Mouse (Mus musculus) thymus, postnatal 14 days (tissue): ENCODE results near the gene Mmp25.

Source experiments
- DNase-seq: peaks from one replicate; pipeline ENCODE4 v3.0.0; 2021

The Mmp25 gene

DNA sequence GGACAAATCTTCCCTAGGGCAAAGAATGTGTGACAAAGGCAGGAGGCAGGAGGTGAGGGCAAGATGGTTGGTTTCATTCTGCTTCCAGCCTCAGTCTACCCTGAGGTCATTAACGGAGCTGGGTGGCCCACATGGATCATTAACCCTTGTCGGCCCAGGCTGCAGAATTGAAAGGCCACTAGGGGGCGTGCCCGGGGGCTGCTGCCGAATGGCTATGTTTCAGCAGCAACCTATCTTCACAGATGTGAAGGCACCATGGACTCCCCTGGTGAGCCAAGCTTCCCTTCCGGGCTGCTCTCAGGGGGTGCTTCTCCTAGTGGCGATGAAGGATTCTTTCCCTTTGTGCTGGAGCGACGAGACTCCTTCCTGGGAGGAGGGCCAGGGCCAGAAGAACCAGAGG is 16.4 kb upstream of the Mmp25 start:
- peak; percentile 53 for DNase-seq

DNA sequence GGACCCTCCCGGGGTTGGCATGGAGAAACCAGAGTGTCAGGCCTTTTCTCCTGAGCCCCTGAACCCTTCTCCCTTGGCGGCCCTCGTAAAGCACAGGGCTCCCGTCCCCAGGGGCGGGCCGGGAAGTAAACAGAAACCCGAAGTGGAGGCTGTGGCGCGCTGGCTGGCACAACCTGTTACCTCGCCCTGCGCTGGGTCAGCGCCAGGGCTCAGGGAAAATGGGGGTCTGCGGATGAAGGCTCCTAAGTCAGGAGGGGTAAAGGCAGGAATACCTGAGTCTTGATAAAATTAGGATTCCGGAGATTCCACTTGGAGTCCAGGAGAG is 15.8 kb upstream of the Mmp25 start:
- no peak for DNase-seq

DNA sequence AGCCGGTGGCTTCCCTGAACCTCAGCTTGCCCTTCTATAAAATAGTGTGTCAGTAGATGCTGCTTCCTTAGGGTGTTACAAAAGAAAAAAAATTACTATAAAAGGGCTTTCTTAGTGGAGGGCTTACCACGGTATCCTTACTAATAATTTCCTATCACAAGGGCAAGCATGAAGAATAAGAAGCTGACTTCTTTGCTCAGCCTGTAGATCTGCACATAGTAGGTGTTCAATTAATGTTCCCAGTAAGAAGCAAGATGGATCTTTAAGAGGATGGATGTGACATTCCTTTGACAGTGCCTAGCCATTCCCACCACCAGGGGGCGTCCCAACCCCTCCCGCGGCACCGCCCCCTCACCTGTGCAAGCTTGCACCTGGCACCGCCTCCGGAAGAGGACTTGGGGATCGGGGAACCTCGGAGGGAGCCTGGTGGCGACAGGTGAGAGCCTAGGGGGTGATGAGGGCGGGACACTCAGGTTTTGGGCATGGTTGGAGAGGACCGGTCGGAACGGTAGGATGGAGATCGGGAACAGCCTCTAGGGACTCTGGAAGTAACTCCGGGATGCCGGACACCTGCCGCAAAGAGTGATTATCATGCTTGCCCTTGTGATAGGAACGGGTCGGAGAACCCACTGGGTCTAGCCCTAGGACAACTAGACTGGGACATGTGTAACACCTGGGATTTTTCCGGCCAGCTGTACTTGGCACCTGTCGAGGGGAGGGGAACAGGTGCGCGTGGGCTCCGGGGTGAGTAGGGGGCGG is 15.2 kb upstream of the Mmp25 start, which contains the start of gene Bicdl2:
Gene Bicdl2, plus strand, starts transcription at position 390 of the 759 bp plus-strand sequence.
- peak; percentile 54 for DNase-seq

DNA sequence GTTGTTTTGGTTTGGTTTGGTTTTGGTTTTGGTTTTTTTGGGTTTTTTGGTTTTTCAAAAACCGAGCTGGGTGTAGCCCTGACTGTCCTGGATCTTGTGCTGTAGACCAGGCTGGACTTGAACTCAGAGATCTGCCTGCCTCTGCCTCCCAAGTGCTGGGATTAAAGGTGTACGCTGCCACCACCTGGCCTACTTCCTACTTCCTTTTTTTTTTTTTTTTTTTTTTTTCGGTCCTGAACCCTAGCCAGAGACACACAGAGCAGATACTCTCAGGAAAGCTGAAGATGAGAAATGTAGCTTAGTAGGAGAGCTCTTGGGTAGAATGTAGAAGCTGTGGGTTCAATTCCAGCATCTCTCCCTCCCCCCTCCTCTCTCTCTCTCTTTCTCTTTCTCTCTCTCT is 13.4 kb upstream of the Mmp25 start:
- no peak for DNase-seq

DNA sequence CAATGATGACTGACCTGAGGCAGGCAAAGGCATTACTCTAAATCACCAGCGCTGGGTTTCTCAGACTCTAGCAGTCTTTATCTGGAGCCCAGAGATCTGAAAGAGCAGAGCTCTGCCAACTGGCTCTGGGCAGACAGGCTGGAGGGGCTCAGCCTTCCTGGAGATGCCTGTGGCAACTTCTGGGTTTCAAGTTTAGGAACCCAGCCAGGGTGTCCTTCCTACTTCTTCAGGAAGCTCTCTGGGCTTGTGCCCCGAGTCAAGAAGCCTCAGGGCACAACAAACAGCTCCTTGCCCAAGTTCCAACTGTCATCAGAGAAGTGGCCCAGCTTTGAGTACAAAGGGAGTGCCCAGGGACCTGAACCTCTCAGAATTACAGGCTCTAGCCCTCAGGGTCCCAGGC is 9.3 kb upstream of the Mmp25 start:
- no peak for DNase-seq

DNA sequence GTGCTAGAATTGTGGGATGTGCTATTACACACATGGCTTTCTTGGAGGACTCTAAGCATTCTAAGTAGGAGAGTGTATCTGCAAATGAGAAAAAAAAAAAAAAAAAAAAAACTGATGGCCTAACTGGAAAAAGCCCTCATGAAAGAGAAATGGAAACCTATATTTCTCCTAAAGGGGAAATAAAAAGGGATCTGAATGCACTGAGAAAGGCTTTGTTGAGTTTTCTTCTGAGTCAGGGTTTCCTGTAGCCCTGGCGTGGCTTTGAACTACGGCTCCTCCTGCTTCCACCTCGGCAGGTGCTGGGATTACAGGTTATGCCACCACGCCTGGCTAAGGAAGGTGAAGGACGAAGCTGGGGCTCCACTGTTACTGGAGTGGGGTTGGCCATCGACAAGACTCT is 8.9 kb upstream of the Mmp25 start:
- no peak for DNase-seq

DNA sequence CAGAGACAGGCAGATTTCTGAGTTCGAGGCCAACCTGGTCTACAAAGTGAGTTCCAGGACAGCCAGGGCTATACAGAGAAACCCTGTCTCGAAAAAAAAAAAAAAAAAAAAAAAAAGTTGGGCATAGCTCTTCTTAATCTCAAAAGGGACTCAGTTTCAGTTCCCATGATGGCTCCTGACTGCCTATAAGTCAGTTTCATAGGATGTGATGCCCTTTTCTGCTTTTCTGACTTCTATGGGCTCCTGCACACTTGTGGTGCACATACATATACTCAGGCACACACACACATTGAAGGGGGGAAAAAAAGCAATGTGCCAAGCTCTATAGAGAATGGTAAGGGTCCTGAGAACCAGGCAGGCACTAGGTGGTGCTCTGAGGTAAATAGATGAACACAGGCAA is 8.2 kb upstream of the Mmp25 start:
- DNase-seq, result no peak

DNA sequence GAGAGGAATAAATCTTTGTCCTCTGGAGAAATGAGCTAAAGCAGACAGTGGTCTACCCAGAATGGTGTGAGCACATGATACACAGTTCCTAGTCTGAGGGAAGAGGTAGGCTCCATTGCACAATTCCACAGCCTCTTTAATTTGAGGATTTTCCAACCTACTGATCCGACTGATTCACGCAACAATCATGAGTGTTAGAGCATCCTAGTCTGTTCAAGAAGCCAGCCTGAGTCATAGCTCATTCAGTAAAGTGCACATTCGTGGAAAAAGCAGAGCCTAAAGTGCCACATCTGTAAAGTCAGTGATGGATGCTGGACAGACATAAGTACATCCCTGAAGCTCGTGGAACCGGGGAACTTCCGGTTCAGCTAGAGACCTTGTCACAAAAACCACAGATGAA is 6.3 kb upstream of the Mmp25 start:
- no peak for DNase-seq

DNA sequence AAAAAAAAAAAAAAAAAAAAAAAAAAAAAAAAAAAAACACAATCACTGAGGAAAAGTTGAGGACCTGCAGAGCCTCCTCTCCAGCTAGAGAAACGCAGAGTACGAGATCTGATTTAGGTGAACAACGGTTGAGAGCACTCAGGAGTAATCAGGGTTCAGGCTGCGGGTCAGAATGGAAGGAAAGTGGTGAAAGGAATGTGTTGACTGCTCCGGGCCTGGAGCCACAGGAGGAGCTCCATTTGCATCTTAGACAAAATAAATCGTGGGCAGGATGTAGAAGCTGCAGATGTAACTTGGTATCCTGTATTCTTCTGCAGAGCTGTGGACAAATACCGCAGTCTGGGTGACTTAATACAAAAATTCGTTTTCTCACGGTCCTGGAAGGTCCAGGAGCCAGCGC is 817 bp upstream of the Mmp25 start:
- no peak for DNase-seq

DNA sequence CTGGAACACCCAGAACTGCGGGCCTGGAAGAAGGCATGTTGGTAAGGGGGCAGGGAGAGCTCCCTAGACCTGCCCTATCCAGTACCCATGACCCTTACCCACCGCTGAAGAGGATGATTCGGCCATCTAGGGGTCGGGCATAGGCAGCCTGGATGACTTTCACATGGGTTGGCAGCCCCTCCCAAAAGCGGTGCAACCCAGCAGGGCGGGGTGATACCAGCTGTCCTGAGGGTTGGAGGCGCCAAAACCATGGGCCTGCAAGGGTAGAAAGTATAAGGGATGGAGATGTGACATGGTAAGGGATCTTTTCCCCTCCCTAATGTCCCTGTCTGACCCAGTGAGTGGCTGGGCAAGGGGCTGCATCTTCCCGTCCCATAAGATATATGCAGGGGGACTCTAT is 13.8 kb downstream of the Mmp25 start:
- no peak for DNase-seq

DNA sequence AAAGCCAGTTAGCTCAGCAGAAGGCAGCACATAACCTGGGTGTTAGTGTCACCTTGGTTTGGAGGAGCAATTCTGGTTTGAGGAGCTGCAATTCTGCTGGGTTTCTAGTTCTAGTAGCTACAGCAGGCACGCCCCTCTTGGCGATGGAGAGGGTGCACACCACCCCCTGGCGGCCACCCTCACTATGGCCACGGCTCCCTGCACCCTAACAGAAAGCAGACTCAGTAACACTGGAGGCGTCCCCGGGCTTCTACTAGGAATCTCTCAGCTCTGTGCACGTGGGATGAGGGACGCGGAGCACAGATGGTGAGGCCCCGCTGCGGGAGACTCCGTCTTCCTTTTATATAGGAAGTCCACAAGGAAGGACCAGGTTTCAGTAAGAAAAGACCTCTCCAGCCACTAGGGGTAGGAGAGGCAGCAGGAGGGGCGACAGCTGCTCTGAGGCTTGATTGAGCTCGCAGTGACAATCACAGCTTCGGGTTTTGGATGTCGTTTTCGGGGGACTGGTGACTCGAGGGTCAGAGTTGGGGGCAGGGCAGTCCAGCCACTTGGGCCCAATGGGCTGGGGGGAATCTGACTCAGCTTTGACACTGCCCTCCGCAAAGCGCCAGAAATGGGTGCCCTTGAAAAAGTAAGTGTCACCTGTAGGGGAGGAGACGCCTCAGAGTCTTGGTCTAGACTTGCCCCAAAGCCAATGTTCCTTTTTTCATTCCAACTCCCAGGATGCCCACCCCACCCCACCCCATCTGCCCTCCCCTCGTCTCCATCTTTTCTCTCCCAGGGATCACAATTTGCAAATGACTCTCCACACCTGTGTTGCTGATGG is 14.7 kb downstream of the Mmp25 start:
- DNase-seq, result peak; percentile 86

DNA sequence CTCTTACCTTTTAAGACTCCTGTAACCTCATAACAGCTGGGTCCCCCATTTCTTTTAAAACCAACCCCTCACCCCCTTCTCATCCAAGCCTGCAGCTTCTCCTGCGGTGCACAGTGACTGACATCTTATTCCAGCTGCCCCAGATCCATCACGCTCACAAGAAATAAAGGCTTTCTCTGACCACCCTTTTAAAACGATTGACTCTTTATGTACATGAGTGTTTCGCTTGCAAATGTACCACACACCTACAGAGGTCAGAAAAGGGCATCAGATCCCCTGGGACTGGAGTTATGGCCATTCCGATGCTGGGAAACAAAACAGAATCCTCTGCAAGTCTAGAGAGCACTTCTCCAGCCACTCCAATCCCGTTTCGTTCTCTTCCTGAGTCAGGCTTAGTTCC is 17.3 kb downstream of the Mmp25 start:
- DNase-seq, result no peak

DNA sequence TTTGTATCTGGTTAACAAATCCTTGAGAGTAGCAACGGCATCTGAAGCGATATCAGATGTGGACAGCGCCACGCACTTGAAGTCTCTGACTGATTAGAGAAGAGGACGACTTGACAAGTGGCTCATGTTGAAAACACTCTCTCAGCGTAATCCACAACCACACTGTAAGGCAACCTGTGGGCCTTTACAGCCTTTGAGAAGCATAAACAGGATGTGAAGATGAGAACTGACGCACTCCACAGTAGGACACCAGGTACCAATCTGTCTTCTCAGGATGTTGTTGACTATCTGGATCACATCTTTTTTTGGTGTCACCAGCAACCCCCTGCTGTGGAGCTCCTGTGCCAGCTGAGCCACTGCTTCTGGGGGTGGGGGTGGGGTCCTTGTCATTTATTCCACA is 24.7 kb downstream of the Mmp25 start:
- DNase-seq, result peak; percentile 14

DNA sequence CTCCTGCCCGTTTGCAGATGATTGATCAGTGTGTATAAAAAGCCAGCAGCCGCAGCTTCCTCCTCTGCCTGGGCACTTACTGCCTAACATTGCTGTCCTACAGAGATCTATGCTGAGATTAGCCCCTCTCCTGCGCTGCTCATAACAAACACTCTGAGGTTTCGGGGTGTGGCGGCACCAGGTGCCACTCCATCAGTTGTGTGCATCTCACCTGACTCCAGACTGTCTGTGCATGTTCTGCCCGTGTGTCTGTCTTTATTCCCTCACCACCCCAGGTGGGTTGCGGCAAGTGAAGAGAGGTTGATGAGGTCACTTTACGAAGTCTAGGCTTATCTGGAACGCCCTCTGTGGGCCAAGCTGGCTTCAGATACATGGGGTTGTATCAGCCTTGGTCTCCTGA is 28.0 kb downstream of the Mmp25 start:
- peak; percentile 17 for DNase-seq

DNA sequence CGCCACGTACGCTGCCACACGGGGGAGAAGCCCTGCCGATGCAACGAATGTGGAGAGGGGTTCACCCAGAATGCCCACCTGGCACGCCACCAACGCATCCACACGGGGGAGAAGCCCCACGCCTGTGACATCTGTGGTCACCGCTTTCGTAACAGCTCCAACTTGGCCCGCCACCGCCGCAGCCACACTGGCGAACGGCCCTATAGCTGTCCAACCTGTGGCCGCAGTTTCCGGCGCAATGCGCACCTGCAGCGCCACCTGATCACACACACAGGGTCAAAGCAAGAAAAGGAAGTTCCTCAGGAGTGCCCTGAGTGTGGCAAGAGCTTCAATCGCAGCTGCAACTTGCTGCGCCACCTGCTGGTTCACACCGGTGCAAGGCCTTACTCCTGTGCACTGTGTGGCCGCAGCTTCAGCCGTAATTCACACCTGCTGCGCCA is 34.7 kb downstream of the Mmp25 start:
- peak; percentile 90 for DNase-seq

DNA sequence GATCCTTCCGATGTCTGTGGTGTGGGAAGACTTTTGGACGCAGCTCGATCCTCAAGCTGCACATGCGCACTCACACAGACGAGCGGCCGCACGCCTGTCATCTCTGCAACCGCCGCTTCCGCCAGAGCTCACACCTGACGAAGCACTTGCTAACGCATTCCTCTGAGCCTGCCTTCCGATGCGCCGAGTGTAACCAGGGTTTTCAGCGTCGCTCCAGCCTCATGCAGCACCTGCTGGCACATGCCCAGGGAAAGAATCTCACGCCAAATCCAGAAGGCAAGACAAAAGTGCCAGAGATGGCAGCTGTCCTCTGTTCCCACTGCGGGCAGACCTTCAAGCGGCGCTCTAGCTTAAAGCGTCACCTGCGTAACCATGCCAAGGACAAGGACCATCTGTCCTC is 35.5 kb downstream of the Mmp25 start:
- no peak for DNase-seq

DNA sequence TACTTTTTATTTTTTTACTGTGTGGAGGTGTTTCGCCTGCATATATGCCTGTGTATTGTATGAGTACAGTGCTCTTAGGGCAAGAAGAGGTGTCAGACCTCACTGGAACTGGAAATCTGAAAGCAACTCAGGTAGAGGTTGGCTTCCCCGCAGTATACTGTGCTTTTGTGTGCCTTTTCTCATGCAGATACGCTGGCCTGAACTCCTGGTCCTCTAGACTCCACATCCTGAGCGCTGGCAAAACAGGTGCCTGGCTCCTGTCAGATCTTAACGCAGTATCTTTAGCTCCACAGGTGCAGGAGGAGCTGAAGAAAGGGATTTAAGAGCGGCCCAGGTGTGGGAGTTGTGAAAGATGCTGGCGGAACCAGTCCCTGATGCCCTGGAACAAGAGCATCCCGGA is 39.9 kb downstream of the Mmp25 start:
- DNase-seq, result no peak

DNA sequence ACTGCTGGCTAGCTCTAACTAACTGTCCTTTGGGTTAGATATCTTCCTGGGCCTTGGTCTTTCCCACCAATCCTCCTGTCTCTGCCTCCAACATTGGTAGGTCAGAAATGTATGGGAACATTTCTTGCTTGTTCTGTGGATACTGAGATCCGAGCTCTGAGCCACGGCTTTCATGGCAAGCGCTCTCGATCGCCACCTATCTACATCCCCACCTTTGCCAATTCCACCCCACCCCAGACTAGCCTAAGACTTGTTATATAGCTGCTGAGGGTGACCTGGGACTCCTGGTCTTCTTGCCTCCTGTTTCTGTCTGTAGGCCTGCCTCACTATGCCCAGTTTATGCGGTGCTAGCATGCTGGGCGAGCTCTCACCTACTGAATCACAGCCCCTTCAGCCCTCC is 40.7 kb downstream of the Mmp25 start:
- DNase-seq, result peak; percentile 23

DNA sequence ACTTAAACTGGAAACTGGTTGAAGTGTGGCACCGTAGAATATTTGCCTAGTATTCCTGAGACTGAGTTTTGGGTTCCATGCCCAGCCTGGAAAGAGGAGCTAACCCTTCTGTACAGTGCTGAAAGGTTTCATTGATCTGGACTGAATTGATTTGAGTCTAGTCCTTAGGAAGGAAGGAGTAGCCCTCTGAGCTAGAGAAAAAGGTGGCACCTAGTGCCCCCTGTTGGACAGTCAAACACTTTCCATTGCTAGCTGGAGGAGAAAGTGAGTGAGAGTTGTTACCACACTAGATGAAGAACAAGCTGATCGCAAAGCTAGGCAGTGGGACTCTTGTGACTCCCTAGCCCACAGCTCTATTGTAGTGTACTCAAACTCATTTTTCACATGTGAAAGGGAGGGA is 41.5 kb downstream of the Mmp25 start:
- peak; percentile 58 for DNase-seq

DNA sequence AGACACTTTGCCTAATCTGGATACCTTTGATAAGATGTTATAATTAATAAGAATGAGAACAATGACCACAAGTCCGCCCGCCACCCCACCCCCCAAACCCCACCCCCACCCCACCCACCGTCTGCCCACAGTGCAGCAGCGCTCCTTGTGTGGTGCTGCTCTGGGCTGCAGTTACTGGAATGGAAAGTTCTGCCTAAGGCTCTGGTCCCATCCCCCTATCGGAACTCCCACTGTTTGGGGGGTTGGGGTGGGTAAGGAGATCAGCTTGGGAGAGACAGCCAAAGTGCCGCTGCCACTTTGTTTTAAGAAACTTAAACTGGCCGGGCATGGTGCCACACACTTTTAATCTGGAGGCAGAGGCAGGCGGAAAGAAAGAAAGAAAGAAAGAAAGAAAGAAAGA is 42.0 kb downstream of the Mmp25 start:
- no peak for DNase-seq

DNA sequence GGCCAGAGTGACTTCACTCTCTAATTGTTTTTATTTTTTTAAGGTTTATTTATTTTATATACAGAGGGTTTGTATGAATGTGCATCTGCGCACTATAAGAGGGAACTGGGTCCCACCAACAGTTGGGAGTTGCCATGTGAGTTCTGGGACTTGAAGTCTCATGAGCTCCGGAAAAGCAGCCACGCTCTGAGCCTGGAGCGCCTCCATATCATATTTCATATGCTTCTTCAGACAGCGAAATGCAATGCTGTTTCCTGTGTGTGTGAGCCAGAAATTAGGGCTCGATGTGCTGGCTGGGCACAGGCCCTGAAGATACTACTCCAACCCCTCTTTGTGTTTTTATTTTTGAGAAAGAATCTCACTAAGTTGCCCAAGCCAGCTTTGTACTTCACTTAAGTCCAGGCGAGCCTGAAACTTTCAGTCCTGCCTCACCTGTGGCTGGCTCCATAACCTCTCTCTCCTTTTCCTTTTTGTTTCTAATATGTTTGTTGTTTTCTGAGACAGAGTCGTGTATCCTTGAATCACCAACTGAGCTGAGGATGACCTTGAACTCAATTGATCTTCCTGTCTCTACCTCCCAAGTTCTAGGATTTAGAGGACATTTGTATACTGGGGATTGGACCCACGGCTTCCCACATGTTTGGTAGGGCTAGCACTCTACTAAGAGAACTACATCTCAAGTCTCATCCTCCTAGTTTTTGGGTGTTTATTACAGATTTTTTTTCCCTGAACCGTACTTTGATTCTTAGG is 43.1 kb downstream of the Mmp25 start:
- DNase-seq, result no peak

DNA sequence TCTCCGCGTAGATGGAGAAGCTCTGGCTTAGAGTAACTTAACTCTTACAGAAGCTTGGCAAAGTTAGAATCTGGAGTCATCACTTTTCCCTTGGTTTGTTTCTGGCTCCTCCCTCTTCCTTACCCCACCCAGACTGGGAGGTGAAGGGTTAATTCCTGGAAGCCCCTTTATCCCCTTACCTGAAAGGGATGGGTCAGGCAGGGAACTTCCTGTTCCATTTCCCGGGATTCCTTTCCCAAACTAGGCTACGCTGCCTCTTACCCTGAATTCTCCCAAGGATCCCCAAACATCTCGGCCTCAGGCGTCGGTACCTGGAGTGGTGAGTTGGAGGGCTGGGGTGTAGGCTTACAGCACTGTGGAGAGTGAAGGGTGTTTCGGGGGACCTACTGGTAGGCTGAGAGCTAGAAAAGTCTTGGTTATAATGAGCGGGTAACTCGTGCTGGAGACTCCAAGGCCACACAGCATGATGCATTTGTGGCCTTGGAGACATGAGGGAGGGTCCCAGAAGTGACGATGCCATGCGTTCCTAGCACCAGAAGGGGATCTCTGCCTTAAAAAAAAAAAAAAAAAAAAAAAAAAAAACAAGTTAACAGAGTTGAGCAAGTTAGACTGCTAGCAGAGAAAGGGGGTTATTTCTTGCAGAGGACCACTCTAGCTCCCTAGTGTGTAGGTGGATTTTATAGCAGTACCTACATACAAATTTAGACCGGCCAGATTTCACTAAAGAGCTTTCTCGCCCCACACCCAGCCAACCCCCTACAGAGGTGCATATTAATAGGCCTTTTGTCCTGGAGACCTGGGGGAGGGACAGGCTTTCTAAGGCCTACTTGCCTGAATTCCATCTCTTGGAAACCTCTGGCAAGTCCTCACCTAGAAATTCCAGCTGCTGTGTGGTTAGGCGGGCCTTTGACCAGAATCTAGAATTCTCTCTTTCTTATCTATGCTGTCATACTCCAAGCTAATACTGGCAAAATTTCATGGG is 44.1 kb downstream of the Mmp25 start, which contains the start of gene Zscan10:
Gene Zscan10, plus strand, starts transcription at position 216 of the 982 bp plus-strand sequence.
- DNase-seq, result no peak
